In the genomic region with DNA sequence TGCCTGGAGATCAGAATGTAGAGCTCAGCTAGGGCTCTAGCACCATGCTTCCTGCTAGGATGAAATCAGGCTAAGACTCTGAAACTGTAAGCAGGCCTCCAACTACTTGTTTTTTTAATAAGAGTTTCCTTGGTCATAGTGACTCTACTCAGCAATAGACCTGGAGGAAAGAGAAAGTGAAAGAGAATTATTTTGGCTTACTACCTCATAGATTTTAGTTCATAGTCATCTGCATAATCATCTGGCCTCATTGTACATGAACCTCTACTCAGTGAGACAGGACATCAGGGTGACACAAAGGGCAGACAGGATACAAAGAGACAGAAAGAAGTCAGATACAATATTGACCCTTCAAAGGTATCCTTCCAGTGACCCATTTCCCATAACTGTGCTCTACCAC, we compare ENCODE assay signal across 23 mouse cellular contexts.
DNase-seq lines count a peak whose midpoint lies in the region; ATAC-seq and TF ChIP-seq lines count a peak whose summit lies in the region.
"Had no signal": no experiment of that assay in that cellular context is flagged by ENCODE, and none has a peak within 500 bp of the region (broad histone marks: within the 10 kb centered on the region; RNA-seq: fewer than 3 reads in every experiment).

No protein-coding gene starts in this region.

- H3K36me3 ChIP-seq in liver, embryonic 11.5 days (ENCODE audit: control insufficient read depth, insufficient read depth, low read length), result no peaks in the 10 kb centered on the region
- H3K36me3 ChIP-seq: embryonic facial prominence, embryonic 10.5 days; G1E; heart, embryonic 10.5 days; hindbrain, embryonic 12.5 days; intestine, embryonic 15.5 days had no signal

- no peak overlapping the region for H3K4me2 ChIP-seq in liver, embryonic 11.5 days
- H3K4me2 ChIP-seq: forebrain, embryonic 13.5 days; hindbrain, embryonic 12.5 days; intestine, embryonic 15.5 days had no signal

- no peak for DNase-seq in lung, adult 2 months
- no peak for DNase-seq in spleen, adult 12 weeks (ENCODE audit: low spot score)
- DNase-seq in liver, embryonic 11.5 days (ENCODE audit: low spot score), result no peak
- DNase-seq: adrenal gland, postnatal 10 days; B cell, adult 2 months; cerebellum, adult 11-12 months; cerebellum, adult 9-11 months; forebrain, postnatal 0 days; gastrocnemius, adult 2 months; gastrocnemius, postnatal 36 days; heart, adult 11 months; heart, postnatal 10 days; heart, postnatal 4 days had no signal

- peaks cover 3% of the 10 kb centered on the region for H3K4me1 ChIP-seq in lung, adult 2 months (ENCODE audit: control insufficient read depth, insufficient read depth, low read length)
- no peaks in the 10 kb centered on the region for H3K4me1 ChIP-seq in liver, embryonic 11.5 days (replicated peaks; ENCODE audit: control insufficient read depth, insufficient read depth, low read length)
- H3K4me1 ChIP-seq: embryonic facial prominence, embryonic 10.5 days; forebrain, embryonic 13.5 days; heart, embryonic 10.5 days; hindbrain, embryonic 12.5 days; intestine, embryonic 15.5 days had no signal

- TF ChIP-seq POLR2A in lung, adult 2 months (IDR thresholded peaks at IDR 0.05; ENCODE audit: borderline replicate concordance, extremely low read depth, low read depth, low read length), result no peak

- TF ChIP-seq CTCF in lung, adult 2 months (IDR thresholded peaks at IDR 0.05; ENCODE audit: insufficient read depth, low read length), result no peak

- no peak overlapping the region for H3K4me3 ChIP-seq in lung, adult 2 months (replicated peaks; ENCODE audit: extremely low read depth, low read depth, low read length)
- H3K4me3 ChIP-seq in liver, embryonic 11.5 days (ENCODE audit: low read depth, low read length), result no peak overlapping the region
- H3K4me3 ChIP-seq: embryonic facial prominence, embryonic 10.5 days; forebrain, embryonic 13.5 days; gastrocnemius, adult 2 months; heart, embryonic 10.5 days; hindbrain, embryonic 12.5 days; intestine, embryonic 15.5 days had no signal

- H3K27ac ChIP-seq in liver, embryonic 11.5 days (ENCODE audit: low read depth, low read length), result no peak overlapping the region
- H3K27ac ChIP-seq: embryonic facial prominence, embryonic 10.5 days; forebrain, embryonic 13.5 days; gastrocnemius, adult 2 months; heart, embryonic 10.5 days; hindbrain, embryonic 12.5 days; intestine, embryonic 15.5 days had no signal

- no peaks in the 10 kb centered on the region for H3K27me3 ChIP-seq in liver, embryonic 11.5 days (replicated peaks; ENCODE audit: control insufficient read depth, insufficient read depth, low read length)
- H3K27me3 ChIP-seq: forebrain, embryonic 13.5 days; hindbrain, embryonic 12.5 days; intestine, embryonic 15.5 days had no signal

- H3K9ac ChIP-seq in liver, embryonic 11.5 days (ENCODE audit: low read depth, low read length), result no peak overlapping the region
- H3K9ac ChIP-seq: forebrain, embryonic 13.5 days; forebrain, postnatal 0 days; hindbrain, embryonic 12.5 days; intestine, embryonic 15.5 days had no signal

- no peaks in the 10 kb centered on the region for H3K9me3 ChIP-seq in liver, embryonic 11.5 days (ENCODE audit: control insufficient read depth, low read length)
- H3K9me3 ChIP-seq: embryonic facial prominence, embryonic 10.5 days; forebrain, embryonic 13.5 days; G1E; heart, embryonic 10.5 days; hindbrain, embryonic 12.5 days; intestine, embryonic 15.5 days had no signal

- ATAC-seq in CD4-positive, CD25-positive, alpha-beta regulatory T cell, adult 4 months, result peak; percentile 93
- peak; percentile 95 for ATAC-seq in inflammation-experienced regulatory T-cells, adult 6 months
- peak; percentile 71 for ATAC-seq in neutrophil, adult 5-6 weeks (ENCODE audit: extremely low read depth, insufficient number of reproducible peaks, low FRiP score, poor library complexity, severe bottlenecking)
- no peak for ATAC-seq in liver, embryonic 11.5 days (replicated peaks; ENCODE audit: low FRiP score)
- ATAC-seq: forebrain, embryonic 13.5 days; forebrain, postnatal 0 days; hindbrain, embryonic 16.5 days; intestine, embryonic 15.5 days had no signal
